Mouse (Mus musculus) CH12.LX (cell line): Measurements from ENCODE around the gene Ntm.

Experiments used
- BHLHE40 ChIP-seq: IDR thresholded peaks from 2 replicates; pipeline ENCODE4 v1.6.1; 2011; ENCODE audit warnings: mild to moderate bottlenecking, low read depth, low read length, improper control_type of control experiment
- CTCF ChIP-seq, 2 experiments: IDR thresholded peaks in 1 of 2; conservative IDR thresholded peaks in 1 of 2; 2 replicates each; pipeline ENCODE4 v1.5.1; 2011 to 2012; ENCODE audit warnings: low read depth in 2 of 2, low read length in 2 of 2, improper control_type of control experiment in 1 of 2, inconsistent platforms in 1 of 2, mild to moderate bottlenecking in 1 of 2, moderate library complexity in 1 of 2
- GABPA ChIP-seq: IDR thresholded peaks from 2 replicates; pipeline ENCODE4 v1.6.1; 2012; ENCODE audit warnings: low read depth, low read length, improper control_type of control experiment, inconsistent platforms; ENCODE audit not compliant: insufficient replicate concordance
- HCFC1 ChIP-seq: IDR thresholded peaks from 2 replicates; pipeline ENCODE4 v1.6.1; 2012; ENCODE audit warnings: low read depth, mild to moderate bottlenecking, inconsistent platforms, low read length, improper control_type of control experiment
- MAFK ChIP-seq: IDR thresholded peaks from 2 replicates; pipeline ENCODE4 v1.6.1; 2011; ENCODE audit warnings: low read length, improper control_type of control experiment; ENCODE audit not compliant: insufficient replicate concordance
- MAX ChIP-seq: IDR thresholded peaks from 2 replicates; pipeline ENCODE4 v1.6.1; 2011; ENCODE audit warnings: low read length, improper control_type of control experiment
- POLR2A ChIP-seq: IDR thresholded peaks from 2 replicates; pipeline ENCODE4 v1.6.1; 2011; ENCODE audit warnings: low read depth, mild to moderate bottlenecking, improper control_type of control experiment, low read length
- TCF12 ChIP-seq: IDR thresholded peaks from 2 replicates; pipeline ENCODE4 v1.6.1; 2014; ENCODE audit warnings: low read depth, mild to moderate bottlenecking, inconsistent platforms, low read length, improper control_type of control experiment
- USF1 ChIP-seq: IDR thresholded peaks from 2 replicates; pipeline ENCODE4 v1.6.1; 2014; ENCODE audit warnings: low read depth, mild to moderate bottlenecking, inconsistent platforms, low read length, improper control_type of control experiment
- USF2 ChIP-seq: conservative IDR thresholded peaks from 2 replicates; pipeline ENCODE4 v1.6.1; 2011; ENCODE audit warnings: low read depth, low read length, improper control_type of control experiment
- ZC3H11A ChIP-seq: IDR thresholded peaks from 2 replicates; pipeline ENCODE4 v1.6.1; 2012; ENCODE audit warnings: low read depth, mild to moderate bottlenecking, inconsistent platforms, low read length, improper control_type of control experiment
- ZKSCAN1 ChIP-seq: IDR thresholded peaks from 2 replicates; pipeline ENCODE4 v1.6.1; 2012; ENCODE audit warnings: low read depth, inconsistent platforms, low read length, improper control_type of control experiment, borderline replicate concordance
- ZNF384 ChIP-seq: IDR thresholded peaks from 2 replicates; pipeline ENCODE4 v1.6.1; 2012; ENCODE audit warnings: low read depth, low read length, improper control_type of control experiment, inconsistent platforms

DNA sequence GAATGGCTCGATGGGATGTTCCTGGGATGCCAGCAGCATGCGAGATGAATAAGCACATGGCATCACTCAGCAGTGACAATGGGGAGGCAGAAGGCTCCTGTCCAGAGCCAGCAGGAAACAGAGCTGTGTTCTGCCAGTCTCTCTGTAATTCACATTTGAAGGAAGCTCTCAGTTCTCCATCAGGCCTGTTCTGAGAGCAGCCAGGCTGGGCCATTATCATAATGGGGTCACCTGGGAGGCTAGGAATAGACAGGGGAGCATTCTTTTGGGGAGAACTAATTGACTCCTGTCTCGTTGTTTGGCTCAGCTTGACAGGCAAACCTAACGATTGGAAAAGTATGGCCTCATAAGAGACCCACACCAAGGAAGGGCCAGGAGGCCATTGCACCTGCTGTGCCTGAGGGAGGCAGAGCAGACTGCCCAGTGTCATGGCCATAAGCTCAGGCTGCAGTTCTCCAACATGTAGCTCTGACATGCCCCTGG is 386.8 kb downstream of the Ntm start:
- no peak for TF ChIP-seq GABPA
- TF ChIP-seq POLR2A = no peak
- no peak for TF ChIP-seq BHLHE40
- no peak for TF ChIP-seq MAX
- no peak for TF ChIP-seq ZC3H11A
- TF ChIP-seq USF1 = no peak
- TF ChIP-seq HCFC1 = no peak
- TF ChIP-seq ZNF384 = no peak
- TF ChIP-seq CTCF (conservative IDR thresholded peaks at IDR 0.05 in 1 of 2, IDR thresholded peaks at IDR 0.05 in 1 of 2; ENCODE audit: low read depth in 2 of 2, low read length in 2 of 2) = no peak
- TF ChIP-seq ZKSCAN1 = no peak
- no peak for TF ChIP-seq TCF12
- TF ChIP-seq MAFK = no peak
- TF ChIP-seq USF2 = no peak
